Mouse (Mus musculus) erythroid progenitor cell, adult 5-6 weeks (primary cell): ENCODE results near the gene Spaar. TPM values are rescaled to one million over a fixed set of nuclear protein-coding genes. Genes with fewer than 3 reads are reported as not detected.
"Not testable (repeated sequence)": the region's sequence is repeated elsewhere in the genome, so short reads cannot be mapped to it uniquely, and the experiment has no call there.

Experiments used
- ATAC-seq: replicated peaks from 2 replicates; pipeline ENCODE4 v1.8.0; 2016; ENCODE audit warnings: moderate number of reproducible peaks, mild to moderate bottlenecking, moderate TSS enrichment, inconsistent platforms; ENCODE audit not compliant: poor library complexity, low FRiP score, severe bottlenecking
- total RNA-seq, 2 experiments: library from RNA; stranded (forward) in 1 of 2; stranded (reverse) in 1 of 2; fragments of 150-400 nt in 1 of 2; fragments of 186-747, 209-891 nt in 1 of 2; gene quantifications; 2 replicates each; pipeline versions ENCODE4 v1.2.3 to v1.2.4; 2015 to 2017; ENCODE audit warnings: low replicate concordance in 2 of 2

Gene Spaar
- total RNA-seq, 2 experiments from 2014 or later: not detected

GRCm38 (mm10) chr4:43771626-43772025, 41.8 kb downstream of the Spaar start:
- ATAC-seq: no peak

DNA sequence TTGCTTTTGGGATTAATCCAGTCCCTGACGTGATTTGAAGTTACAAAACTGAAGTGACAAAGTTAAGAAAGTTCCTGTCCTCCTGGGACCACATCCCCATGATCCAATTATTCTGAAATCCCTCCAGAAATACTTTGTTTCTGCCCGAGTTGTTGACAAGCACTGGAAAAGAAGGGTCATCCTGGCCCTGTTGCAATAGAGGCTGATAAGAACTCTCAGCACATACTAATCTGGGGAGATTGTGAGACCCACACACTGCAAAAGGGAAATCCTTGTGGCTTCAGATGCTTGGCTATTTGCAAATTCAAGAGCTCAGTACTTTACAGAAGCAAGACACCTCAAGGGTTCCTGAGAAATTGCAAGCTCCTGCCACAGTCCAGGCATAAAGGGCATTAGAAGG, 42.5 kb downstream of the Spaar start:
- ATAC-seq: no peak

DNA sequence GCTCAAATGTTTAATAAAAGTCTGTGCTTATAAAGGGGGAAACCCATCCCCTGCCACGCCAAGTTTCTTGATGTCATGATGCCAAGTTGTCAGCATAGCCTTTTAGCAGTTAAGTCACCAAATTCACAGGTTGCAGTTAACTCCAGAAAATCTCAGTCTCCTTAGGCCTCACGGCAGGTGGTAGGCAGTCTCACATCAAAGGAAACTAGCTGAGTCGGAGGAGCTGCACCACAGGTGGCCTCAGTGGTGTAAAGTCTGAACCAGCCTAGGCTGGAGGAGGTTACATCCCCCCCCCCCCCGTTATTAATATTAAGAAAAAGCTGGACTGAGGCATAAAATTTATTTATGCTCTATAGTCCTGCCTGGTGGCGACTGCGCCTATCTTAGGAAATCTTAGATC, 65.5 kb downstream of the Spaar start:
- no peak for ATAC-seq

GRCm38 (mm10) chr4:43795844-43796243, 66.0 kb downstream of the Spaar start:
- not testable (repeated sequence) for ATAC-seq

DNA sequence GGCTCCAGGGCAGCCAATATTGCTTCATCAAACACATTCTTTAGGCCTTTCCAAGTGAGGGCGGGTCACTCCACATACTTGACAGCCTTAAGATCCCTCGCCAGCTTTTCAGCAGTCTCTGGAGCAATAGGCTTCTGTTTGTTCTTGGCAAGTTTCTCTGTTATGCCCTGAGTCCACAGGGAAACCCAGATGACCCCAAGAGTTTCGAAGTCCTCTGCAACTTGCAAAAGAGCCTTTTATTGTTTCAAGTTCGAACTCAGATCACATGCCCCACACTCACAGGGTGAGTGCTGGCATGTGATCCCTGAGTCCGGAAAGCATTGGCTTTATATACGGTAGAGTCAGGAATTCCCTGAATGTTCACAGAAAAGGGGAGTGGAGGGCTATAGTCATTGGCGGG, 69.1 kb downstream of the Spaar start:
- no peak for ATAC-seq

Other genes starting within 250 kb of the Spaar start
- gene Sit1, start 246.3 kb upstream of the Spaar start, total RNA-seq (2015; ENCODE audit: low replicate concordance): not detected in 2 replicates
- gene Sit1, start 246.3 kb upstream of the Spaar start, total RNA-seq (2017; ENCODE audit: low replicate concordance): 3.2 TPM in 1 of 2 replicates, not detected in the other
- gene Ccdc107, start 237.1 kb upstream of the Spaar start, total RNA-seq (2015; ENCODE audit: low replicate concordance): 26.0 and 46.9 TPM in 2 replicates
- gene Ccdc107, start 237.1 kb upstream of the Spaar start, total RNA-seq (2017; ENCODE audit: low replicate concordance): 38.5 and 41.1 TPM in 2 replicates
- gene Arhgef39, start 230.3 kb upstream of the Spaar start, total RNA-seq (2015; ENCODE audit: low replicate concordance): 233 and 242 TPM in 2 replicates
- gene Arhgef39, start 230.3 kb upstream of the Spaar start, total RNA-seq (2017; ENCODE audit: low replicate concordance): 202 and 213 TPM in 2 replicates
- gene Car9, start 223.1 kb upstream of the Spaar start, total RNA-seq (2015; ENCODE audit: low replicate concordance): 1.7 TPM in 1 of 2 replicates, not detected in the other
- gene Car9, start 223.1 kb upstream of the Spaar start, total RNA-seq (2017; ENCODE audit: low replicate concordance): not detected in 2 replicates
- not detected in 2 replicates for gene Tpm2, start 206.3 kb upstream of the Spaar start, total RNA-seq (2015; ENCODE audit: low replicate concordance)
- not detected in 2 replicates for gene Tpm2, start 206.3 kb upstream of the Spaar start, total RNA-seq (2017; ENCODE audit: low replicate concordance)
- gene Creb3, start 167.7 kb upstream of the Spaar start, total RNA-seq (2015; ENCODE audit: low replicate concordance): 8.0 and 12.3 TPM in 2 replicates
- gene Creb3, start 167.7 kb upstream of the Spaar start, total RNA-seq (2017; ENCODE audit: low replicate concordance): 9.6 and 45.0 TPM in 2 replicates
- gene Tln1, start 167.3 kb upstream of the Spaar start, total RNA-seq (2015; ENCODE audit: low replicate concordance): 111 and 144 TPM in 2 replicates
- gene Tln1, start 167.3 kb upstream of the Spaar start, total RNA-seq (2017; ENCODE audit: low replicate concordance): 643 and 746 TPM in 2 replicates
- 29.2 and 31.0 TPM in 2 replicates for gene Rgp1, start 151.3 kb upstream of the Spaar start, total RNA-seq (2015; ENCODE audit: low replicate concordance)
- 10.1 and 32.7 TPM in 2 replicates for gene Rgp1, start 151.3 kb upstream of the Spaar start, total RNA-seq (2017; ENCODE audit: low replicate concordance)
- 22.3 and 28.1 TPM in 2 replicates for gene Gba2, start 151.2 kb upstream of the Spaar start, total RNA-seq (2015; ENCODE audit: low replicate concordance)
- gene Gba2, start 151.2 kb upstream of the Spaar start, total RNA-seq (2017; ENCODE audit: low replicate concordance): 23.5 and 32.1 TPM in 2 replicates
- not detected in 2 replicates for gene Msmp, start 145.5 kb upstream of the Spaar start, total RNA-seq (2015; ENCODE audit: low replicate concordance)
- gene Msmp, start 145.5 kb upstream of the Spaar start, total RNA-seq (2017; ENCODE audit: low replicate concordance): not detected in 2 replicates
- 10.8 TPM in 1 of 2 replicates, not detected in the other for gene Npr2, start 98.1 kb upstream of the Spaar start, total RNA-seq (2015; ENCODE audit: low replicate concordance)
- gene Npr2, start 98.1 kb upstream of the Spaar start, total RNA-seq (2017; ENCODE audit: low replicate concordance): 0.13 TPM in 1 of 2 replicates, not detected in the other
- not detected in 2 replicates for gene Spag8, start 76.4 kb upstream of the Spaar start, total RNA-seq (2015; ENCODE audit: low replicate concordance)
- gene Spag8, start 76.4 kb upstream of the Spaar start, total RNA-seq (2017; ENCODE audit: low replicate concordance): 3.9 TPM in 1 of 2 replicates, not detected in the other
- 18.9 and 26.7 TPM in 2 replicates for gene Hint2, start 73.6 kb upstream of the Spaar start, total RNA-seq (2015; ENCODE audit: low replicate concordance)
- 6.5 and 12.0 TPM in 2 replicates for gene Hint2, start 73.6 kb upstream of the Spaar start, total RNA-seq (2017; ENCODE audit: low replicate concordance)
- 1.4 TPM in 1 of 2 replicates, not detected in the other for gene Tmem8b, start 61.1 kb upstream of the Spaar start, total RNA-seq (2015; ENCODE audit: low replicate concordance)
- gene Tmem8b, start 61.1 kb upstream of the Spaar start, total RNA-seq (2017; ENCODE audit: low replicate concordance): 0.64 TPM in 1 of 2 replicates, not detected in the other
- not detected in 2 replicates for gene Fam221b, start 60.9 kb upstream of the Spaar start, total RNA-seq (2015; ENCODE audit: low replicate concordance)
- 1.7 TPM in 1 of 2 replicates, not detected in the other for gene Fam221b, start 60.9 kb upstream of the Spaar start, total RNA-seq (2017; ENCODE audit: low replicate concordance)
- not detected in 2 replicates for gene Olfr70, start 29.2 kb upstream of the Spaar start, total RNA-seq (2015; ENCODE audit: low replicate concordance)
- gene Olfr70, start 29.2 kb upstream of the Spaar start, total RNA-seq (2017; ENCODE audit: low replicate concordance): not detected in 2 replicates
- not detected in 2 replicates for gene Olfr71, start 19.8 kb upstream of the Spaar start, total RNA-seq (2015; ENCODE audit: low replicate concordance)
- gene Olfr71, start 19.8 kb upstream of the Spaar start, total RNA-seq (2017; ENCODE audit: low replicate concordance): not detected in 2 replicates
- not detected in 2 replicates for gene Hrct1, start 2.8 kb upstream of the Spaar start, total RNA-seq (2015; ENCODE audit: low replicate concordance)
- not detected in 2 replicates for gene Hrct1, start 2.8 kb upstream of the Spaar start, total RNA-seq (2017; ENCODE audit: low replicate concordance)
- not detected in 2 replicates for gene Olfr159, start 41.0 kb downstream of the Spaar start, total RNA-seq (2015; ENCODE audit: low replicate concordance)
- gene Olfr159, start 41.0 kb downstream of the Spaar start, total RNA-seq (2017; ENCODE audit: low replicate concordance): not detected in 2 replicates
- gene Olfr156, start 93.9 kb downstream of the Spaar start, total RNA-seq (2015; ENCODE audit: low replicate concordance): not detected in 2 replicates
- not detected in 2 replicates for gene Olfr156, start 93.9 kb downstream of the Spaar start, total RNA-seq (2017; ENCODE audit: low replicate concordance)
- gene Olfr157, start 110.2 kb downstream of the Spaar start, total RNA-seq (2015; ENCODE audit: low replicate concordance): not detected in 2 replicates
- gene Olfr157, start 110.2 kb downstream of the Spaar start, total RNA-seq (2017; ENCODE audit: low replicate concordance): not detected in 2 replicates
- gene Olfr155, start 121.5 kb downstream of the Spaar start, total RNA-seq (2015; ENCODE audit: low replicate concordance): not detected in 2 replicates
- not detected in 2 replicates for gene Olfr155, start 121.5 kb downstream of the Spaar start, total RNA-seq (2017; ENCODE audit: low replicate concordance)
- gene Reck, start 145.5 kb downstream of the Spaar start, total RNA-seq (2015; ENCODE audit: low replicate concordance): 0.36 and 7.1 TPM in 2 replicates
- not detected in 2 replicates for gene Reck, start 145.5 kb downstream of the Spaar start, total RNA-seq (2017; ENCODE audit: low replicate concordance)
- 9.6 and 20.2 TPM in 2 replicates for gene Glipr2, start 227.4 kb downstream of the Spaar start, total RNA-seq (2015; ENCODE audit: low replicate concordance)
- 10.7 and 16.8 TPM in 2 replicates for gene Glipr2, start 227.4 kb downstream of the Spaar start, total RNA-seq (2017; ENCODE audit: low replicate concordance)